Mouse (Mus musculus) embryo, embryonic 10.5 days (tissue): ENCODE data around the gene Sult2b1.
A peak's percentile ranks its signal among the peaks of the same experiment; 100 is the strongest.

ENCODE experiments used
- DNase-seq: peaks from one replicate; pipeline ENCODE4 v3.0.0-alpha.2; 2015; ENCODE audit warnings: low spot score

Gene Sult2b1

GRCm38 (mm10) chr7:45725151-45725550 lies 59.3 kb downstream of the Sult2b1 start:
- DNase-seq, result no peak

DNA sequence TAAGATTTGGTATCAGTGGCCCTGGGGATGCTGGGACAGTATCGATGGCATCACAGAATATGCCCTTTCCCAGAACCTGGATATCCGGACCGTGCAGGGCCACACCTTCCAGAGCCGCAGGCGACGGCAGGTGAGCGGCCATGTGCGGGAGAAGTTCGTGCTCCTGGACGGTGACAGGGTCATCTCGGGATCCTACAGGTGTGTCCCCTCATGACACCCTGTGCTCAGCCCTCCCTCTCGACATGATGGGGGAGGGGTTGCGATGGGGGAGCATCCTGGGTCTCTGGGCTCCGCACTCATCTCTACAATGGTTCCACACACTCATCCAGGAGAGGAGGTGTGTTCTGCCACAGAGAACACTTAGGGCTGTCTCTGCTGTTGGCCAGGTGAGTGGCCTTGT lies 60.7 kb downstream of the Sult2b1 start:
- no peak for DNase-seq

- no peak for DNase-seq
These were observed 61.2 kb downstream of the Sult2b1 start for GRCm38 (mm10) chr7:45723301-45723700.

DNA sequence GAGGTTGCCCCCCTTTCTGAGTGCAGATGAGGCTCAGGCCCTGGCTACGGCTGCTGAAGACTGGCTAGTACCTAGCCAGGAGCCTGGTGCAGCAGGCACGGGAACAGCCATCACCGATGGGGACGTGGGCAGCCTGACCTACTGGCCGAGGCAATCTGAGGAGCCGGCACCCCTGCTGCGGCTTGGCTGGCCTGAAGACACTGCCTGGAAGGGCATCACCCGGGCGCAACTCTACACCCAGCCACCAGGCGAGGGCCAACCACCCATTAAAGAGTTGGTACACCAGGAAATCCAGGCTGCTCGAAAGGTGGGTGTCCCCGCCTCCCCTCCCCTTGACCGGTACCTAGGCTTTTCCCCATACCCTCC lies 62.1 kb downstream of the Sult2b1 start:
- no peak for DNase-seq

- DNase-seq, result no peak
These were observed 62.7 kb downstream of the Sult2b1 start for GRCm38 (mm10) chr7:45721642-45722347.

DNA sequence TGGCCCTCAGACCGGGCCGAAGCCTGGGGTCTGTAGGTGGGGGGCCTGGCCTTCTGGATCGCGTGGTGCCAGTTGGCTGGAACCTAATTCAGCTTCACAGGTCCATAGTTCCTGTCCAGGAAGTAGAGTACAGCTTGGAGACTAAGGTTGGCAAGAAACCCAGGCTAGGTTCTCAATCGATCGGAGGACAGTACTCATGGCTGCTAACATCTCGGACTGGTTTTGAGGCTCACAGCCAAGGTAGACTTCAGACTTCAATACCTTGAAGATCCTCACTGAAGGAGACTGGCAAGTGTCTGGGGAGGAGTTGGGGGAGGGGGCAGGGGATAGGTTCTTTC lies 63.3 kb downstream of the Sult2b1 start:
- DNase-seq, result no peak

DNA sequence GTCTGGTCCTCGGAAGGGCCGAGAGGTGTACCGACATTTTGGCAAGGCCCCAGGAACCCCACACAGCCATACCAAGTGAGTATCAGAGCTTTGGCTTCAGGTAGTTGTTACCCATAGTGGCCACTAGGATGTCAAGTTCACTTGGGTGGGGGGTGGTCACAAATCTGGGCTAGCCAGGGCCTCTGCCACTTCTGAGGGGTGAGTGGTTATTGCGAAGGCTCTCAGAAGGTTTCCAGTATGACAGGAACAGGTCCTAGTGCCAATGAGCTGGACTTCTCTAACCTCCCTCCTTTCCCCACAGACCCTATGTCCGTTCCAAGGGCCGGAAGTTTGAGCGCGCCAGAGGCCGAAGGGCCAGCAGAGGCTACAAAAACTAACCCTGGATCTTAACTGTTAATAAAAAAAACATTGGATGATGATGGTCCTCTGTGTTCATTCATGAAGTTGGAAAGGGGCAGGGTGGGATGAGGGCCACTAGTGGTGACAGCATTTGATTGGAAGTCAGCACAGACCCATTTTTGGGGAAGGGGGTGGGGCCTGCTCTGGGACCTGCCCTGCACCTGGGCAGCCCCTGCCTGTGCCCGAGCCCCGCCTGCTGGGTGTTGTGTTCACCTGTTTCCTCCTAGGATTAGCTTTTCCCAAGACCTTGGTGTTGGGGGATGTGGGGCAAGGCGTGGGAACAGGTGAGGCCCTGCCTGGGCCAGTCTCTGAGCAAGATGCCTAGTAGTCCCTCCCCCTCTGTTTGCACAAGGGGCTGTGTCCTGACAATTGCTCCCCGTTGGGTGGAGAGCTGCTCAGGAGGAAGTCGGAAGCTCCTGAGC lies 63.8 kb downstream of the Sult2b1 start, which contains the start of gene Fam83e:
TSS of gene Fam83e (plus strand) at position 800 of the 821 bp plus-strand sequence.
- no peak for DNase-seq

GRCm38 (mm10) chr7:45719738-45720412 lies 64.6 kb downstream of the Sult2b1 start:
- no peak for DNase-seq

DNA sequence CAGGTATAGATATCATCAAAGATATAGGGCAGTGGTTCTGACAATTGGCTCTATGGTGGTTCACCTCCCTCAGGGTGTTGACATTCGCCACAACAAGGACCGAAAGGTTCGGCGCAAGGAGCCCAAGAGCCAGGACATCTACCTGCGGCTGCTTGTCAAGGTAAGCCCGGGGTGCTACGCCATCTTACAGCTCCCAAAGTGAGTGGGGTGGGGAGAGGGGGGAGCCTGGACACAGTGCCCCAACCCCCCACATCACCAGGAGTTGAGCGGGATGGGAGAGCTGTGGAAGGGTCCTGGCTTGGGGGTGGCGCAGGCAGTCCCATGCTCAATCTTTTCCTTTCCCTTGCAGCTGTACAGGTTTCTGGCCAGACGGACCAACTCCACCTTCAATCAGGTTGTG lies 65.3 kb downstream of the Sult2b1 start:
- no peak for DNase-seq

- no peak for DNase-seq
These were observed 66.1 kb downstream of the Sult2b1 start for GRCm38 (mm10) chr7:45718331-45718730.

- peak; percentile 98 for DNase-seq
These were observed 66.6 kb downstream of the Sult2b1 start, which contains the start of gene Sphk2 for GRCm38 (mm10) chr7:45717918-45718297. Sphk2 (minus strand) TSS chr7:45718002.

DNA sequence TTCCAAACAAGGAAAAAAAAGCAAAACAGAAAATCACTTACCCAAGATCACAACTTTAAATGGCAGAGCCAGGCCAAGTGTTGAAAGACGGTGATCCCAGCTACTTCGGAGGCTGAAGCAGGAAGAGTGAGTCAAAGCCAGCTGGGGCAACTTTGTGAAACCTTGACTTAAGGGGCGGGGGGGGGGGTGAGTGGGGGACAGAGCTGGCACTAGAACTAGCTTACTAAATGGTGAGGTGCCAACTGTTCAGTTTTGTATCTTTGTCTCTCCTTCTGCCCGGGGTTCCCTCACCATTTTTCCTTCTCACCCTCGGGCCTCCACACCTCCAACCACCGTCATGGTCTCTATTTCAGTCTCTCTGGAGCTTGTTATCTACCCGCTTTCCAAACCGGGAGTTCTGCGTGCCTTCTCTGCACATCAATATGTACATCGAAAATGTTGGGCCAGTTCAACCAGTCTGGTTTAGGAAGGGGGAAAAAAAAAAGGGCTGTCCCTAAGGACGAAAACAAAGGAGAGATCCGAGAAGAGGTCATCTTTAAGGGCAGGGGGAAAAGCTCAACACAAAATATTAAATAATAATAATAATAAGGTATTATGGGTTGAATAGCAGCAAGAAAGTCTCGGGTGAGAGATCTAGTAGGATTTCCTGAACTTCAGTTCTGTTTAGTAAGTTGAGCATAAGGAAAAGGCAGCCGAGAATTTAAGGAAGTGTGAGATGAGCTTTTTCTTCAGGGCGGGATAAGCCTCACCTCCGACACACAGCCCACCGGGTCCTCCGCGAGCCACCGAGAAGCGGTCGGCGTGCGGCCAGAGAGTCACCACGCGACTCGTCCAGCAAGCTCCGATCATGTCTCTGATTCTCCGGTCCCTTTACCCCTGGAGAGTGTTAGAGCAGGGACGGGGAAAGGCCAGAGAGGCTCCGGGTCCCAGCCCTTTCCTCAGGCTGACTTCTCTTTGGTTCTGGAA lies 67.2 kb downstream of the Sult2b1 start:
- no peak for DNase-seq

DNA sequence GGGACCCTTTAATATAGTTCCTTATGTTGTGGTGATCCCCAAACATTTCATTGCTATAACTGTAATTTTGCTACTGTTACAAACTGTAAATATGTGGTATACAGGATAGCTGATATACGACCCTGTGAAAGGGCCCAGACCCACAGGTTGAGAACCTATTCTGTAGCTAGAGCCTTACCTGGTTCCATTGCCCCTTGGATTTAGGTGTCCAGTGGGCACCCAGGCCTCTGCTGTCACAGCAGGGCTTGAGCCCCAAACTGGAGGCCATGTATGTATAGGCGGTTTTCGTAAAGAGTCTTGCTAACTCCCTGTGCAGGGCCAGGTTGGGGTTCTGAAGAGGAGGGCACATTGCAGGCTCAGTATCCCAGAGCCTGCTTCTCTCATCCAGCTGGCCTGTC lies 68.0 kb downstream of the Sult2b1 start:
- no peak for DNase-seq

GRCm38 (mm10) chr7:45715741-45716459 lies 68.6 kb downstream of the Sult2b1 start:
- DNase-seq, result no peak

- DNase-seq, result peak; percentile 98
These were observed 69.3 kb downstream of the Sult2b1 start, which contains the start of gene Rpl18 for GRCm38 (mm10) chr7:45715090-45715708. Rpl18 (plus strand) TSS chr7:45715457.

- DNase-seq, result no peak
These were observed 69.8 kb downstream of the Sult2b1 start for GRCm38 (mm10) chr7:45714630-45715089.

DNA sequence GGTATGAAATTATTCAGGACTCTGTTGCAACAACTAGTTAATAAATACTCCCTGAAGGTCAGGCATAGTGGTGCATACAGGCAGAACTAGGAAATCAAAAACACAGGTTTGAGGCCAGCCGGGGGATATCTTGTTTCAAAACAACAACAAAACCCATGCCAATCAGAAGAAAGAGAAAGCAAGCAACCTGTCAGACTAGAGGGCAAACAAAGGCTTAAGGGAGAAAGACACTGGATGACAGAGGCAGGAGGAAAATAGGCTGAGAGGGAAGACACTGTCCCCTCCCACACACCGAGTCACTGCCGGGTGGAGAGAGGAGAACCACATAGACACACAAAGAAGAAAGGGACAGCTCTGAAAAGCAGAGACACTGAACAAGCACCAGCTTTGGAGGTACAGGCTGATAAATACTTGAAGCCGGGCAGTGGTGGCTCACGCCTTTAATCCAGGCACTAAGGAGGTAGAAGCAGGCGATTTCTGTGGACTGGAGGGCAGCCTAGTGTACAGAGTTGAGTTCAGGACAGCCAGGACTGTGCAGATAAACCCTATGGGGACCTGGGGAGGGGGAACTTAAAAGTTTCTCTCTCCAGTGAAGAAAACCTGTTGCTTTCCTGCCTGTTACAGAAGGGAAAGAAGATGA lies 70.5 kb downstream of the Sult2b1 start:
- DNase-seq, result no peak

- DNase-seq, result no peak
These were observed 71.1 kb downstream of the Sult2b1 start for GRCm38 (mm10) chr7:45713396-45713795.

DNA sequence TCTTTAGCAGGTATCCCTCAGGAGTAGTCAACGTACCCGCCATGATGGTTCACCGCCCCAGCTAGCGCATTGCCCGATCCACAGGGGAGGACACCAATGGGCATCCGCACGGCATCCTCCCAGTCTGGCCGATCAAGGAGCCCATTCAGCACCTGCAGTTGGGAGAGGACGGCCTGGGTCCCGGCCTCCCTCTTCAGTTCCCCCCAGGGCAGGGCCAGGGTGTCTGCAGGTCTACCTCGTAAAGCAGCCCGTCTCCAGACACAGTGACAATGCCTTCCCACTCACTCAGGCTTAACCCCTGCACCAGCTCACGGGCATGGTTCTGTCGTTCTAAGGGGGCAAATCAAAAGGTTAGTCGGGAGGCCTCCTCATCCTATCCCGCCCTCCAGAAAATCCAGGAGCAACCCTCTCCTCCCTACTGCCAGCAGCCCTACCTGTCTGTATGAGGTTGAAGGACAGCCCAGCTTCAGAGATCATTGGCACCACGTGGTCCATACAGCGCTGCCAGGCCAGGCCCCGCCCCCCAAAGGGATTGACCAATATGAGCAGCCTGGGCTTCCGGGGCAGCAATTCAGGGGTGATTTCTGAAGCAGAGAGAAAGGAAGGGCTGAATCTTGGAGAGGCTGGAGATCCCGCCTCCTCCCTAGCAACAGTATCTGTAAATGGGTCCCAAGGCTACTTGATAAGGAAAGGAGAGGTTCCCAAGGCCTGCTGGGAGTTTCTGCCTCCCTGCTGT lies 72.3 kb downstream of the Sult2b1 start:
- DNase-seq, result no peak
